Mouse (Mus musculus): ENCODE data around the gene Fam69a. TPM values are rescaled to one million over a fixed set of nuclear protein-coding genes. Genes with fewer than 3 reads are reported as not detected.

The Fam69a gene
- total and polyA plus RNA-seq, 3 experiments = 1.5 to 13.1 (median 12.9) TPM

GRCm38 (mm10) chr5:107873886-107874302 is 113.0 kb downstream of the Fam69a start:
- intact Hi-C loops (cut with DNase I) = no loop called here
- Histone ChIP-seq H3K9ac (ENCODE audit: low read depth, low read length) (no peak overlapping the region; the same call in 1 of the 2 replicates), H3K36me3 (ENCODE audit: control insufficient read depth, insufficient read depth, low read length) (no peaks in the 10 kb centered on the region), H3K79me2 (replicated peaks; ENCODE audit: control insufficient read depth, insufficient read depth, low read length) (no peaks in the 10 kb centered on the region), H3K4me1 (ENCODE audit: control insufficient read depth, insufficient read depth, low read length) (no peaks in the 10 kb centered on the region; the same call in 1 of the 2 replicates), H3K27ac (peak overlapping the region; percentile 84), H3K27me3 (ENCODE audit: control insufficient read depth, insufficient read depth, low read length) (no peaks in the 10 kb centered on the region), H3K4me3 (no peak overlapping the region)
- WGBS = 34% methylated on average over 7 of the region's 7 CpGs
- peak; percentile 26 to 33 for DNase-seq
- TF ChIP-seq POLR2A (IDR thresholded peaks at IDR 0.05; ENCODE audit: insufficient read depth, low read depth, low read length) (peak; percentile 30; the same call in 1 of the 2 replicates), EP300 (IDR thresholded peaks at IDR 0.05; ENCODE audit: insufficient read depth, low read depth, low read length) (no peak)

- Histone ChIP-seq H3K79me2 (replicated peaks; ENCODE audit: control insufficient read depth, insufficient read depth, low read length) (no peaks in the 10 kb centered on the region), H3K27ac (peak overlapping the region; percentile 84), H3K4me1 (ENCODE audit: control insufficient read depth, insufficient read depth, low read length) (no peaks in the 10 kb centered on the region; the same call in 1 of the 2 replicates), H3K9ac (ENCODE audit: low read depth, low read length) (no peak overlapping the region; the same call in 1 of the 2 replicates), H3K27me3 (ENCODE audit: control insufficient read depth, insufficient read depth, low read length) (no peaks in the 10 kb centered on the region), H3K36me3 (ENCODE audit: control insufficient read depth, insufficient read depth, low read length) (no peaks in the 10 kb centered on the region), H3K4me3 (no peak overlapping the region)
- WGBS = 91% methylated on average over 6 of the region's 6 CpGs
- intact Hi-C loops (cut with DNase I) = no loop called here
- no peak for DNase-seq
- TF ChIP-seq POLR2A (IDR thresholded peaks at IDR 0.05; ENCODE audit: insufficient read depth, low read depth, low read length) (no peak), EP300 (IDR thresholded peaks at IDR 0.05; ENCODE audit: insufficient read depth, low read depth, low read length) (no peak), CTCF (IDR thresholded peaks at IDR 0.05) (no peak)
Measured at GRCm38 (mm10) chr5:107873330-107873729, 113.6 kb downstream of the Fam69a start.

DNA sequence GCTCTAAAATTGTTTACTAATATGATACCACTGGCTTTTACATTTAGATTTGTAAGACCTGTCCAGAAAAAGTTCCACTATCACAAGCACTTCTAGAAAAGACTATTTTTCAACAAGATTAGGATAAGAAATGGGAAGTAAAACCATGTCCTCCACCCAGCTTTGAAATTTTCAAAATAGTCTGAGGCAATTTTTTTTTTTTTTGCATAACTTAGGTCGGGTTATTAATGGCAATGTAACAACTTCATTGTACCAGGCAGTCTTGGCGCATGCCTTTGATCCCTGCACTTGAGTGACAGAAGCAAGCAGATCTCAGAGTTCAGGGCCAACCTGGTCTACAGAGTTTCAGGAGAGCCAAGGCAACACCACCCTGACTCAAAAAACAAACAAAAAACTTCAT is 117.2 kb downstream of the Fam69a start:
- Histone ChIP-seq H3K4me3 (peak overlapping the region; percentile 82; the same call in 1 of the 2 replicates), H3K79me2 (replicated peaks; ENCODE audit: control insufficient read depth, insufficient read depth, low read length) (no peaks in the 10 kb centered on the region)

DNA sequence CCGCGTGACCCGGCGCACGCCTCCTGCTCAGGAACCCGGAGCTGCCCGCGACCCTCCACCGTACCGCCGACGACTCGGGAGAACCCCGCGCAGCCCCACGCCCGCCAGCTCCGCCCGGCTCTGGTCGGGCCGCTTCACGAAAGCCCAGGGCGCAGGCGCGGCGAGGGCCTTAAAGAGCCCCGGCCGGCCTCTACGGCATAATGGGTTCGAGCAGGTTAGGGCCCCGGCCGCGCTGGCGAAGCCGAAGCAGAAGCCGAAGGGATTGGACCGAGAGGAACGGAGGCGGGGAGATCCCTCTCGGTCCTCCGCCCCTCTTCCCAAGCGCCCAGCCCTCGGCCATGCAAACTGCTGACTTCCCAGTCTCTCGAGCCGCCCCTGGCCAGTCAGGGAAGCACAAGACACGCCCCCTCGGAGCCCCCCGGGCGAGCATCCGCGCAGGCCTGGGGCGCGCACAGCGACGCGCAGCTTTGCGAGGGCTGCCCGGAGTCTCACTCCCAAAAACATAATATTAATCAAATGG is 117.9 kb downstream of the Fam69a start:
- Histone ChIP-seq H3K27ac (peak overlapping the region; percentile 85), H3K27me3 (ENCODE audit: control insufficient read depth, insufficient read depth, low read length) (no peaks in the 10 kb centered on the region), H3K4me1 (ENCODE audit: control insufficient read depth, insufficient read depth, low read length) (peaks cover 2% of the 10 kb centered on the region), H3K9ac (ENCODE audit: low read depth, low read length) (peak overlapping the region; percentile 95), H3K4me3 (peak overlapping the region; percentile 82), H3K79me2 (replicated peaks; ENCODE audit: control insufficient read depth, insufficient read depth, low read length) (peaks cover 3% of the 10 kb centered on the region), H3K36me3 (ENCODE audit: control insufficient read depth, insufficient read depth, low read length) (peaks cover 8% of the 10 kb centered on the region)
- WGBS = under 1% methylated on average over 58 of the region's 58 CpGs
- TF ChIP-seq POLR2A (IDR thresholded peaks at IDR 0.05; ENCODE audit: insufficient read depth, low read depth, low read length) (0 out of 2 replicates have a peak, but pooled peaks have one; percentile 43), CTCF (IDR thresholded peaks at IDR 0.05) (peak; percentile 45), EP300 (IDR thresholded peaks at IDR 0.05; ENCODE audit: insufficient read depth, low read depth, low read length) (no peak)
- intact Hi-C loops (cut with DNase I) = loop anchor here (2.0 to 5.0 kb wide), 2 partner anchors 32 to 62 kb away; partner anchors contain the start of gene Rpl5
- peak; percentile 92 to 96 for DNase-seq

More for the DNA sequence above, 117.2 kb downstream of the Fam69a start:
- H3K4me1 ChIP-seq (ENCODE audit: control insufficient read depth, insufficient read depth, low read length) = peaks cover 2% of the 10 kb centered on the region
- TF ChIP-seq POLR2A (IDR thresholded peaks at IDR 0.05; ENCODE audit: insufficient read depth, low read depth, low read length) = no peak
- no peak for TF ChIP-seq CTCF (IDR thresholded peaks at IDR 0.05)
- TF ChIP-seq EP300 (IDR thresholded peaks at IDR 0.05; ENCODE audit: insufficient read depth, low read depth, low read length) = no peak
- peaks cover 8% of the 10 kb centered on the region for H3K36me3 ChIP-seq (ENCODE audit: control insufficient read depth, insufficient read depth, low read length)
- no peaks in the 10 kb centered on the region for H3K27me3 ChIP-seq (ENCODE audit: control insufficient read depth, insufficient read depth, low read length)
- 48% methylated on average over 2 of the region's 2 CpGs for WGBS
- H3K9ac ChIP-seq (ENCODE audit: low read depth, low read length) = no peak overlapping the region
- intact Hi-C loops (cut with DNase I) = loop anchor here (2.0 to 5.0 kb wide), 2 partner anchors 31 to 62 kb away; partner anchors contain the start of gene Rpl5
- no peak for DNase-seq
- H3K27ac ChIP-seq = no peak overlapping the region; the same call in 1 of the 2 replicates

DNA sequence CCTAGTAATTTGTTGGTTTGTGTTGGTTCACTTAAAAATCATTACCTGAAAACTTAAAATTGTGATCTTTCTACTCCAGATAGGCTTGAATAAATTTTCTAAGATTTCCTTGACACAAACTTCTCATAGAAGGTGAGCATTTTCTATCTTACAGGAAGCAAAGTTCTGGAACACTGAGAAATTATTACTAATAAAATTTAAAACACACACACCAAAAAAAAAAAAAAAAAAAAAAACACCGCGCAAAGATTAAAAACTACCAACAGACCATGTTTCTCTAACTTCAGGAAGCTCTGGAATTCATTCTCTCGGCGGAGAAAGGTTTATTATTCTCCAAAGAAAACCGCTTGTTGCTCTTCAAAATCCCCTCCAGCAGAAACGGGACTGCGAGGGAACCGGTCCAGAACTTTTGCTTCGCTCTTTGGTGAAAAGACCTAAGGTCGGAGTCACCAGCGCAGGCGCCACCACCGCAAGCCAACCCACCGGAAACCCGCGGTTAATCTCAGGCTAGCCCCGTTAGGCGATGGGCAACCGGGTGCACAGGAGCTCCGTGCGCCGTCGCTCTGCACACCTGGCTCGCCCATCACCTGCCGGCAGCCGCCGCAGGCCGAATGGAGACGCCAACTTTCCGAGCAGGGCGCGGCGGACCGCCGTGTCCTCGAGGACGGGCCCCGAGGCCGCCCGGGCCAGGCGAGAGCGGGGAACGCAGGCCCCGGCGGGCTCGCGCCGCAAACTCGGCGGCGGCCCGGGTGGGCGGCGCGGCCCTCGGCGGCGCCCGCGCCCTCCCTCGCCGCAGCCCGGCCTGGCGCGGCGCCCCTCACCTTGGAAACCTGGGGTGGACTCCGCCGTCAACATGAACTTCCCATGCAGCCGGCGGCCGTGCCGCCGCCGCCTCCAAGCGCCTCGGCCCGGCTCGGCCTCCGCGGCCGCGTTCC is 118.6 kb downstream of the Fam69a start:
- no peak for TF ChIP-seq EP300 (IDR thresholded peaks at IDR 0.05; ENCODE audit: insufficient read depth, low read depth, low read length)
- 0 out of 2 replicates have a peak, but pooled peaks have one; percentile 32 for TF ChIP-seq POLR2A (IDR thresholded peaks at IDR 0.05; ENCODE audit: insufficient read depth, low read depth, low read length)
- Histone ChIP-seq H3K27me3 (ENCODE audit: control insufficient read depth, insufficient read depth, low read length) (no peaks in the 10 kb centered on the region), H3K9ac (ENCODE audit: low read depth, low read length) (peak overlapping the region; percentile 95), H3K36me3 (ENCODE audit: control insufficient read depth, insufficient read depth, low read length) (peaks cover 8% of the 10 kb centered on the region), H3K4me3 (peak overlapping the region; percentile 82), H3K79me2 (replicated peaks; ENCODE audit: control insufficient read depth, insufficient read depth, low read length) (peaks cover 4% of the 10 kb centered on the region), H3K27ac (peak overlapping the region; percentile 85), H3K4me1 (ENCODE audit: control insufficient read depth, insufficient read depth, low read length) (peaks cover 2% of the 10 kb centered on the region)
- intact Hi-C loops (cut with DNase I) = loop anchor here (2.0 to 5.0 kb wide), 2 partner anchors 33 to 61 kb away; partner anchors contain the start of gene Rpl5
- WGBS = under 1% methylated on average over 64 of the region's 82 CpGs
- peak; percentile 79 to 82 for DNase-seq

Data from heart, adult 2 months (tissue).